Mouse (Mus musculus) MN1 (cell line): ENCODE measurements around the gene Ccdc110.

Experiments used
- DNase-seq: peaks from one replicate; pipeline ENCODE4 v3.0.0-alpha.2; 2016; ENCODE audit warnings: low spot score

The Ccdc110 gene

GRCm38 (mm10) chr8:45934582-45935014, at the start of gene Ccdc110:
TSS of gene Ccdc110 (plus strand) at chr8:45934619.
- DNase-seq = peak; percentile 96

GRCm38 (mm10) chr8:45885202-45885685, 49.2 kb upstream of the Ccdc110 start, which contains the start of gene Pdlim3:
TSS of gene Pdlim3 (plus strand) at chr8:45885461.
- peak; percentile 65 for DNase-seq

- DNase-seq = peak; percentile 30
Observed at GRCm38 (mm10) chr8:45885775-45886174, 48.6 kb upstream of the Ccdc110 start.

- no peak for DNase-seq
Observed at GRCm38 (mm10) chr8:45889737-45890136, 44.7 kb upstream of the Ccdc110 start.

- no peak for DNase-seq
Observed at GRCm38 (mm10) chr8:45896590-45896989, 37.8 kb upstream of the Ccdc110 start.

GRCm38 (mm10) chr8:45899783-45900182, 34.6 kb upstream of the Ccdc110 start:
- DNase-seq = no peak

GRCm38 (mm10) chr8:45901626-45902025, 32.8 kb upstream of the Ccdc110 start:
- DNase-seq = no peak

- peak; percentile 34 for DNase-seq
Observed at GRCm38 (mm10) chr8:45903659-45904058, 30.8 kb upstream of the Ccdc110 start.

GRCm38 (mm10) chr8:45905591-45906250, 28.7 kb upstream of the Ccdc110 start:
- no peak for DNase-seq

- DNase-seq = no peak
Observed at GRCm38 (mm10) chr8:45906251-45906619, 28.2 kb upstream of the Ccdc110 start.

- DNase-seq = no peak
Observed at GRCm38 (mm10) chr8:45913707-45914106, 20.7 kb upstream of the Ccdc110 start.

GRCm38 (mm10) chr8:45916496-45916895, 17.9 kb upstream of the Ccdc110 start:
- no peak for DNase-seq

GRCm38 (mm10) chr8:45917040-45917679, 17.3 kb upstream of the Ccdc110 start:
- no peak for DNase-seq

GRCm38 (mm10) chr8:45918891-45919290, 15.5 kb upstream of the Ccdc110 start:
- no peak for DNase-seq

GRCm38 (mm10) chr8:45920392-45920791, 14.0 kb upstream of the Ccdc110 start:
- DNase-seq = no peak

GRCm38 (mm10) chr8:45922116-45922515, 12.3 kb upstream of the Ccdc110 start:
- DNase-seq = no peak

GRCm38 (mm10) chr8:45936986-45937385, 2.6 kb downstream of the Ccdc110 start:
- DNase-seq = no peak

- DNase-seq = no peak
Observed at GRCm38 (mm10) chr8:45946283-45946682, 11.9 kb downstream of the Ccdc110 start.

GRCm38 (mm10) chr8:45950622-45951021, 16.2 kb downstream of the Ccdc110 start:
- DNase-seq = no peak

- no peak for DNase-seq
Observed at GRCm38 (mm10) chr8:45970894-45971293, 36.5 kb downstream of the Ccdc110 start.

GRCm38 (mm10) chr8:45973988-45974505, 39.6 kb downstream of the Ccdc110 start:
- peak; percentile 65 for DNase-seq

- DNase-seq = peak; percentile 99
Observed at GRCm38 (mm10) chr8:45975126-45975836, 40.9 kb downstream of the Ccdc110 start, which contains the start of the genes 1700029J07Rik and Ufsp2. TSS of gene 1700029J07Rik (minus strand) at chr8:45975252. TSS of gene Ufsp2 (plus strand) at chr8:45975528.
